Comparison of ENCODE assay signal across 26 mouse cellular contexts in genomic region chr4:131132781-131133180, GRCm38 (mm10).
DNase-seq lines count a peak whose midpoint lies in the region; ATAC-seq and TF ChIP-seq lines count a peak whose summit lies in the region.
"Had no signal": no experiment of that assay in that cellular context is flagged by ENCODE, and none has a peak within 500 bp of the region (broad histone marks: within the 10 kb centered on the region; RNA-seq: fewer than 3 reads in every experiment).

No protein-coding gene starts in this region.

- no peak overlapping the region for H3K4me3 ChIP-seq in left cerebral cortex, adult 2 months
- no peak overlapping the region for H3K4me3 ChIP-seq in embryonic facial prominence, embryonic 10.5 days
- no peak overlapping the region for H3K4me3 ChIP-seq in neural tube, embryonic 15.5 days (replicated peaks)
- no peak overlapping the region for H3K4me3 ChIP-seq in hindbrain, embryonic 16.5 days (ENCODE audit: low read length)
- H3K4me3 ChIP-seq: embryonic facial prominence, embryonic 12.5 days; erythroblast, embryonic 14.5 days; heart, embryonic 10.5 days; hindbrain, embryonic 15.5 days; intestine, embryonic 15.5 days; midbrain, embryonic 15.5 days; myocyte; neural tube, embryonic 13.5 days had no signal

- intact Hi-C loops in left cerebral cortex, adult 2 months (cut with DNase I): no loop called here
- intact Hi-C loops in left cerebral cortex, postnatal 10 days (cut with DNase I): no loop called here

- 0 out of 2 replicates have a peak, but pooled peaks cover 3% of the 10 kb centered on the region for H3K4me1 ChIP-seq in embryonic facial prominence, embryonic 10.5 days
- H3K4me1 ChIP-seq in neural tube, embryonic 15.5 days: no peaks in the 10 kb centered on the region
- no peaks in the 10 kb centered on the region for H3K4me1 ChIP-seq in hindbrain, embryonic 16.5 days (ENCODE audit: control insufficient read depth, insufficient read depth, low read depth, low read length)
- H3K4me1 ChIP-seq: embryonic facial prominence, embryonic 12.5 days; hindbrain, embryonic 15.5 days; intestine, embryonic 15.5 days; midbrain, embryonic 15.5 days had no signal

- no peak overlapping the region for H3K9ac ChIP-seq in neural tube, embryonic 15.5 days (replicated peaks)
- H3K9ac ChIP-seq in hindbrain, embryonic 16.5 days (ENCODE audit: low read depth, low read length): no peak overlapping the region
- H3K9ac ChIP-seq: embryonic facial prominence, embryonic 12.5 days; forebrain, postnatal 0 days; hindbrain, embryonic 15.5 days; intestine, embryonic 15.5 days; liver, embryonic 14.5 days; lung, embryonic 14.5 days; midbrain, embryonic 15.5 days; neural tube, embryonic 13.5 days had no signal

- TF ChIP-seq CTCF in left cerebral cortex, adult 2 months (IDR thresholded peaks at IDR 0.05): no peak

- DNase-seq in left cerebral cortex, adult 2 months (ENCODE audit: extremely low spot score in 1 of 2, low spot score in 2 of 2): peak; percentile 19 to 23
- DNase-seq in left cerebral cortex, postnatal 10 days (ENCODE audit: extremely low spot score in 1 of 2, low spot score in 2 of 2): no peak
- DNase-seq in brain, adult 2 months (ENCODE audit: low read depth, low spot score): peak; percentile 75
- no peak for DNase-seq in embryonic facial prominence, embryonic 10.5 days (ENCODE audit: low spot score)
- peak; percentile 31 for DNase-seq in right cerebral cortex, postnatal 25 days
- DNase-seq: adrenal gland, adult 2 months; cerebellum, adult 18-20 months; cerebellum, postnatal 14 days; forebrain, postnatal 0 days; gastrocnemius, postnatal 10 days; heart, postnatal 4 days; kidney, adult 9 months; kidney, postnatal 25 days; lung, embryonic 14.5 days; thymus, postnatal 25 days had no signal

- no peak for ATAC-seq in neural tube, embryonic 15.5 days (ENCODE audit: low FRiP score)
- no peak for ATAC-seq in hindbrain, embryonic 16.5 days
- ATAC-seq: forebrain, postnatal 0 days; intestine, embryonic 15.5 days; midbrain, embryonic 15.5 days had no signal

- no peaks in the 10 kb centered on the region for H3K36me3 ChIP-seq in embryonic facial prominence, embryonic 10.5 days (replicated peaks)
- no peaks in the 10 kb centered on the region for H3K36me3 ChIP-seq in neural tube, embryonic 15.5 days
- H3K36me3 ChIP-seq in hindbrain, embryonic 16.5 days (ENCODE audit: control insufficient read depth, insufficient read depth, low read length): no peaks in the 10 kb centered on the region
- H3K36me3 ChIP-seq: embryonic facial prominence, embryonic 12.5 days; heart, embryonic 10.5 days; hindbrain, embryonic 15.5 days; intestine, embryonic 15.5 days; midbrain, embryonic 15.5 days; neural tube, embryonic 13.5 days had no signal

- H3K9me3 ChIP-seq in embryonic facial prominence, embryonic 10.5 days: no peaks in the 10 kb centered on the region
- H3K9me3 ChIP-seq in neural tube, embryonic 15.5 days (replicated peaks): no peaks in the 10 kb centered on the region
- no peaks in the 10 kb centered on the region for H3K9me3 ChIP-seq in hindbrain, embryonic 16.5 days (ENCODE audit: control insufficient read depth, low read length)
- H3K9me3 ChIP-seq: embryonic facial prominence, embryonic 12.5 days; heart, embryonic 10.5 days; hindbrain, embryonic 15.5 days; intestine, embryonic 15.5 days; midbrain, embryonic 15.5 days; neural tube, embryonic 13.5 days had no signal

- no peak overlapping the region for H3K27ac ChIP-seq in left cerebral cortex, adult 2 months
- H3K27ac ChIP-seq in embryonic facial prominence, embryonic 10.5 days (replicated peaks): 0 out of 2 replicates have a peak overlapping the region, but pooled peaks have one; percentile 1
- H3K27ac ChIP-seq in neural tube, embryonic 15.5 days (replicated peaks): no peak overlapping the region
- H3K27ac ChIP-seq in hindbrain, embryonic 16.5 days (ENCODE audit: low read depth, low read length): no peak overlapping the region
- H3K27ac ChIP-seq: embryonic facial prominence, embryonic 12.5 days; heart, embryonic 10.5 days; hindbrain, embryonic 15.5 days; intestine, embryonic 15.5 days; liver, embryonic 14.5 days; midbrain, embryonic 15.5 days; neural tube, embryonic 13.5 days had no signal

- no peak overlapping the region for H3K4me2 ChIP-seq in neural tube, embryonic 15.5 days
- no peak overlapping the region for H3K4me2 ChIP-seq in hindbrain, embryonic 16.5 days (ENCODE audit: low read length)
- H3K4me2 ChIP-seq: embryonic facial prominence, embryonic 12.5 days; hindbrain, embryonic 15.5 days; intestine, embryonic 15.5 days; lung, embryonic 14.5 days; midbrain, embryonic 15.5 days; neural tube, embryonic 13.5 days had no signal

- 74% methylated on average over 9 of the region's 9 CpGs for WGBS in embryonic facial prominence, embryonic 10.5 days
- 68% methylated on average over 9 of the region's 9 CpGs for WGBS in neural tube, embryonic 15.5 days
- WGBS in hindbrain, embryonic 16.5 days: 66% methylated on average over 9 of the region's 9 CpGs

- peaks cover 9% of the 10 kb centered on the region; the same call in 1 of the 2 replicates for H3K27me3 ChIP-seq in embryonic facial prominence, embryonic 10.5 days (replicated peaks; ENCODE audit: low read depth, poor library complexity, severe bottlenecking)
- H3K27me3 ChIP-seq in neural tube, embryonic 15.5 days (replicated peaks): peaks cover 2% of the 10 kb centered on the region; the same call in 1 of the 2 replicates
- no peaks in the 10 kb centered on the region; the same call in 1 of the 2 replicates for H3K27me3 ChIP-seq in hindbrain, embryonic 16.5 days (replicated peaks; ENCODE audit: control insufficient read depth, insufficient read depth, low read length)
- H3K27me3 ChIP-seq: hindbrain, embryonic 15.5 days; intestine, embryonic 15.5 days; midbrain, embryonic 15.5 days had no signal

Comparison
In these comparisons a context has a peak if more than half of its experiments do, and no peak if none do; other contexts are left out.
1. DNase-seq: peak in left cerebral cortex, adult 2 months (2 of 2), brain, adult 2 months (single experiment) and right cerebral cortex, postnatal 25 days (single experiment); none in left cerebral cortex, postnatal 10 days (0 of 2) and embryonic facial prominence, embryonic 10.5 days (single experiment).